Mouse (Mus musculus) neural tube, embryonic 13.5 days (tissue): Measurements from ENCODE around the gene Gtf2ird1. TPM values are rescaled to one million over a fixed set of nuclear protein-coding genes. Genes with fewer than 3 reads are reported as not detected.

Experiments
- ATAC-seq: fragments of 200-750 bp; cut with Nextera tagmentation; 2 replicates; pipeline ENCODE4 v1.8.0; 2017; ENCODE audit warnings: low read depth, mild to moderate bottlenecking, moderate TSS enrichment, moderate library complexity
- H3K27ac ChIP-seq: fragments of 300-500 bp; sonication (generic); replicated peaks from 2 replicates; pipeline ENCODE4 v1.5.1; 2015; ENCODE audit warnings: moderate library complexity, mild to moderate bottlenecking, inconsistent platforms
- H3K27me3 ChIP-seq: fragments of 300-500 bp; sonication (generic); 2 replicates; pipeline ENCODE4 v1.6.1; 2015; ENCODE audit warnings: mild to moderate bottlenecking, inconsistent platforms
- H3K36me3 ChIP-seq: fragments of 300-500 bp; sonication (generic); 2 replicates; pipeline ENCODE4 v1.6.1; 2015; ENCODE audit warnings: mild to moderate bottlenecking, inconsistent platforms
- H3K4me1 ChIP-seq: fragments of 300-500 bp; sonication (generic); replicated peaks from 2 replicates; pipeline ENCODE4 v1.6.1; 2015; ENCODE audit warnings: inconsistent platforms
- H3K4me2 ChIP-seq: fragments of 300-500 bp; sonication (generic); 2 replicates; pipeline ENCODE4 v1.6.1; 2015; ENCODE audit warnings: inconsistent platforms, mild to moderate bottlenecking, moderate library complexity
- H3K4me3 ChIP-seq: fragments of 300-500 bp; sonication (generic); 2 replicates; pipeline ENCODE4 v1.5.1; 2015; ENCODE audit warnings: mild to moderate bottlenecking, inconsistent platforms
- H3K9ac ChIP-seq: fragments of 300-500 bp; sonication (generic); 2 replicates; pipeline ENCODE4 v1.6.1; 2015; ENCODE audit warnings: moderate library complexity, mild to moderate bottlenecking, inconsistent platforms
- H3K9me3 ChIP-seq: fragments of 300-500 bp; sonication (generic); 2 replicates; pipeline ENCODE4 v1.6.1; 2016; ENCODE audit warnings: inconsistent platforms
- WGBS: fragments of 180-500 bp; shearing (Covaris S2); methylation state at CpG from one replicate; pipeline ENCODE4 v1.1.7; 2015; 5-methylcytosine and 5-hydroxymethylcytosine counted together
- polyA plus RNA-seq: library from polyadenylated mRNA; unstranded; fragments of >200 nt; fragmentation: Nextera tagmentation; extraction: Ambion mirVana; gene quantifications from 2 replicates; pipeline ENCODE4 v1.2.1, GENCODE M21; 2015

Gene Gtf2ird1
- polyA plus RNA-seq: 63.1 and 85.8 TPM in 2 replicates

GRCm38 (mm10) chr5:134456503-134456962 is at the start of gene Gtf2ird1:
Gene Gtf2ird1 (minus strand): TSS chr5:134456716.
- under 1% methylated on average over 36 of the region's 44 CpGs for WGBS
- Histone ChIP-seq H3K9me3 (peaks cover 6% of the 10 kb centered on the region; the same call in 1 of the 2 replicates), H3K4me2 (peak within 1 kb of the TSS; percentile 93), H3K4me1 (peaks cover 28% of the 10 kb centered on the region), H3K9ac (peak within 1 kb of the TSS; percentile 94), H3K4me3 (peak within 1 kb of the TSS; percentile 83), H3K27me3 (no peaks in the 10 kb centered on the region), H3K36me3 (peaks cover 9% of the 10 kb centered on the region), H3K27ac (peak within 1 kb of the TSS; percentile 92)
- peak; percentile 87 for ATAC-seq

DNA sequence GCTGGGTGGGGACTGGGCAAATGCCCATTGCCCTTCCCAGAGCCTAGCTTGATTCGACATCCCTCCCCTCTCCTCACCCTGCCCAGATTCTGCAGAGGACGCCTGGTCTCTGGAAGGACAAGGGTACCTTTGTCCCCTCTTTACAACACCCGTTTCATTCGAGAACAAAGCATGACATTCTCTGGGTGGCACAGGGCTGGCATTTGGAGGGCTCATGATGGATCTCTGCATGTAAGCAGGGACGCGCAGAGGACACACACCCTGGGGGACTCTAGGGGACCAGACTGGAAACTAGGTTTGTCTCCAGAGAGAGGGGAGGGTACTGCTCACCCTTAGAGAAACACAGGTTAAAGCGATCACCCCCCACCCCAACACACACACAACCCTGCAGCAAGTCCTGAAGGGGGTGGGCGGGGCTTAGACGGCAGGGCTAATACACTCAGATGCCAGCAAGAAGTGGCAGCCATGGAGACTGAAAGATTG is 49.3 kb upstream of the Gtf2ird1 start:
- Histone ChIP-seq H3K27me3 (no peaks in the 10 kb centered on the region), H3K4me1 (peaks cover 36% of the 10 kb centered on the region), H3K27ac (peak overlapping the region; percentile 76), H3K4me3 (no peak overlapping the region), H3K9me3 (no peaks in the 10 kb centered on the region), H3K9ac (peak overlapping the region; percentile 41; the same call in 1 of the 2 replicates), H3K4me2 (no peak overlapping the region), H3K36me3 (peaks cover 85% of the 10 kb centered on the region)
- peak; percentile 83 for ATAC-seq
- 34% methylated on average over 9 of the region's 9 CpGs for WGBS

- Histone ChIP-seq H3K27me3 (no peaks in the 10 kb centered on the region), H3K36me3 (peaks cover 85% of the 10 kb centered on the region), H3K4me3 (no peak overlapping the region), H3K4me1 (peaks cover 31% of the 10 kb centered on the region), H3K4me2 (no peak overlapping the region), H3K27ac (no peak overlapping the region), H3K9ac (no peak overlapping the region), H3K9me3 (no peaks in the 10 kb centered on the region)
- ATAC-seq: no peak
- WGBS: 96% methylated on average over 18 of the region's 18 CpGs
These were observed 46.1 kb upstream of the Gtf2ird1 start for GRCm38 (mm10) chr5:134502591-134502990.

DNA sequence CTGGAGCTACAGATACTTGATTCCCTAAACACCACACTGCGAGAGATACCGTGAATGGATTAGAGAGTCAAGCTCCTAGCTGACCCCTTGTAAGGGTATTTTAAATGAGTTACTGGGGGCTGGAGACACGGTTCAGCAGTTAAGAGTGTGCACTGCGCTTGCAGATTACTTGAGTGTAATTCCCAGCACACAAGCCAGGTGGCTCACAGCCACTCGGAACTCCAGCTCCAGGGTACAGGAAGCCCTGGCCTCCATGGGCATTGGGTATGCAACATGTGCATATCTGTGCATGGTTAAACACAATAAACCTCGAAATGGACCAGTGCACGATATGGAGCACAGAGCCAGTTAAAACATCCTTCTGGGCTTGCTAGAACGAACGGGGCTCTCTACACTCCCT is 44.9 kb upstream of the Gtf2ird1 start:
- Histone ChIP-seq H3K4me3 (no peak overlapping the region), H3K27me3 (no peaks in the 10 kb centered on the region), H3K9me3 (no peaks in the 10 kb centered on the region), H3K9ac (no peak overlapping the region), H3K27ac (no peak overlapping the region), H3K36me3 (peaks cover 86% of the 10 kb centered on the region), H3K4me2 (no peak overlapping the region), H3K4me1 (peaks cover 27% of the 10 kb centered on the region)
- WGBS: 86% methylated on average over 9 of the region's 9 CpGs
- no peak for ATAC-seq

DNA sequence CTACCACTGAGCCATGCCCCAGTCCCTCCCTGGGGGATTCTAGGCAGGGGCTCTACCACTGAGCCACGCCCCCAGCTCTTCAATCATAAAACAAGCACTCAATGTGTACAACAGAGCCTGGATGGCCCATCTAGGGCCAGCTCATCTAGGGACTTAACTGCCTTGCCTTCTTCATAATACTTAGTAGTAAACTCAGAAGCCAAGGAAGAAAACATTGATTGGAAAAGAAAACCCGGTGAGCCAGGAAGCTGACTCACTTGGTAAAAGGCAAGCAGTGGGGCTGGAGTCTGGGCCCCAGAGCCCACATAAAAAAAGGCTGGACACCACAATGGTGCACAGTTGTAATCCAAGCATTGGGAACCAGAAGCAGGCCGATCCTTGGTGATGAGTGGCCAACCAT is 44.2 kb upstream of the Gtf2ird1 start:
- no peak overlapping the region for H3K4me3 ChIP-seq
- H3K4me1 ChIP-seq: peaks cover 19% of the 10 kb centered on the region
- H3K36me3 ChIP-seq: peaks cover 93% of the 10 kb centered on the region
- no peak for ATAC-seq
- no peak overlapping the region for H3K27ac ChIP-seq
- H3K27me3 ChIP-seq: no peaks in the 10 kb centered on the region
- no peak overlapping the region for H3K4me2 ChIP-seq
- H3K9me3 ChIP-seq: no peaks in the 10 kb centered on the region
- 95% methylated on average over 3 of the region's 3 CpGs for WGBS
- H3K9ac ChIP-seq: no peak overlapping the region

GRCm38 (mm10) chr5:134500062-134500461 is 43.5 kb upstream of the Gtf2ird1 start:
- 87% methylated on average over 4 of the region's 4 CpGs for WGBS
- Histone ChIP-seq H3K4me3 (no peak overlapping the region), H3K27me3 (no peaks in the 10 kb centered on the region), H3K36me3 (peaks cover 98% of the 10 kb centered on the region), H3K4me1 (peaks cover 13% of the 10 kb centered on the region), H3K9ac (no peak overlapping the region), H3K4me2 (no peak overlapping the region), H3K27ac (no peak overlapping the region), H3K9me3 (no peaks in the 10 kb centered on the region)
- no peak for ATAC-seq

DNA sequence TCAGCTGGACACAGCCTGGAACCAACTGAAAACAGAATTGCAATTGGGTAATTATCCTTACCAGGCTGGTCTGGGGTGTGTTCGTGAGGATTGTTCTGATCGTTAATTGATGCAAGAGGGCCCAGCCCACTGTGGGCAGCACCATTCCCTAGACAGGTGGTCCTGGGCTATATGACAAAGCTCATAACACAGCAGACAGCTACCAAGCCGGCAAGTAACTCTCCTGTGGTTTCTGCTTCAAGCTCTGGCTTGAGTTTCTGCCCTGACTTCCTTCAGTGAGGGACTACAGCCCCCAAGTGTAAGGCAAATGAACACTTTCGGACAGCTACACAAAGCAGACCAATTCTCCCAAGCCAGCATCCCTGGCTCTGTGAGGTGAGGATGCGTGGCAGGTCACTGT is 40.5 kb upstream of the Gtf2ird1 start:
- Histone ChIP-seq H3K27ac (no peak overlapping the region), H3K27me3 (no peaks in the 10 kb centered on the region), H3K9me3 (no peaks in the 10 kb centered on the region), H3K4me1 (peaks cover 2% of the 10 kb centered on the region), H3K9ac (no peak overlapping the region), H3K4me3 (no peak overlapping the region), H3K4me2 (no peak overlapping the region), H3K36me3 (peaks cover 98% of the 10 kb centered on the region)
- WGBS: 96% methylated on average over 5 of the region's 5 CpGs
- ATAC-seq: no peak

DNA sequence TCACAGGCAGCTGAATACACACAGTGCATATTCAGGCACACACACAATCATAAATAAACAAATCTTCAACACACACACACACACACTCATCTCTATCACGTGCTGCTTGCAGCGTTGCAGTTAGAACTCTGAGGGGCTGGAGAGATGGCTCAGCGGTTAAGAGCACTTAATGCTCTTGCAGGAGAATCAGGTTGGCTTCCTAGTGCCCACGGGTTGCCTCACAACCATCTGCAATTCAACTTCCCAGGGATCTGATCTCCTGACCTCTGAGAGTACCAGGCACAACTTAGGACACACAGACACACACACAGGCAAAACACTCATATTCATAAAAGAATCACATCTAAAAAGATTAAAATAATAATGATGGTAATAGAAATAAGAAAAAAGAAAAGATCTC is 39.3 kb upstream of the Gtf2ird1 start:
- no peaks in the 10 kb centered on the region for H3K9me3 ChIP-seq
- 79% methylated on average over 4 of the region's 4 CpGs for WGBS
- ATAC-seq: no peak
- H3K36me3 ChIP-seq: peaks cover 96% of the 10 kb centered on the region
- H3K4me2 ChIP-seq: no peak overlapping the region
- H3K27ac ChIP-seq: no peak overlapping the region
- no peaks in the 10 kb centered on the region for H3K27me3 ChIP-seq
- H3K4me3 ChIP-seq: no peak overlapping the region
- H3K4me1 ChIP-seq: peaks cover 3% of the 10 kb centered on the region
- H3K9ac ChIP-seq: no peak overlapping the region

GRCm38 (mm10) chr5:134494142-134494541 is 37.6 kb upstream of the Gtf2ird1 start:
- Histone ChIP-seq H3K9ac (no peak overlapping the region), H3K4me1 (peaks cover 9% of the 10 kb centered on the region), H3K9me3 (no peaks in the 10 kb centered on the region), H3K36me3 (peaks cover 98% of the 10 kb centered on the region), H3K27me3 (no peaks in the 10 kb centered on the region), H3K27ac (no peak overlapping the region), H3K4me2 (no peak overlapping the region), H3K4me3 (no peak overlapping the region)
- 56% methylated on average over 11 of the region's 11 CpGs for WGBS
- peak; percentile 40; the same call in 1 of the 2 replicates for ATAC-seq

GRCm38 (mm10) chr5:134492956-134493355 is 36.4 kb upstream of the Gtf2ird1 start:
- no peak for ATAC-seq
- H3K4me2 ChIP-seq: no peak overlapping the region
- no peaks in the 10 kb centered on the region for H3K9me3 ChIP-seq
- H3K9ac ChIP-seq: no peak overlapping the region
- H3K4me1 ChIP-seq: peaks cover 19% of the 10 kb centered on the region
- 98% methylated on average over 4 of the region's 4 CpGs for WGBS
- no peaks in the 10 kb centered on the region for H3K27me3 ChIP-seq
- H3K27ac ChIP-seq: no peak overlapping the region
- no peak overlapping the region for H3K4me3 ChIP-seq
- peaks cover 93% of the 10 kb centered on the region for H3K36me3 ChIP-seq

- Histone ChIP-seq H3K4me2 (no peak overlapping the region), H3K36me3 (peaks cover 83% of the 10 kb centered on the region), H3K4me3 (no peak overlapping the region), H3K9ac (no peak overlapping the region), H3K4me1 (peaks cover 23% of the 10 kb centered on the region), H3K27me3 (no peaks in the 10 kb centered on the region), H3K27ac (0 out of 2 replicates have a peak overlapping the region, but pooled peaks have one; percentile 33), H3K9me3 (no peaks in the 10 kb centered on the region)
- ATAC-seq: no peak; the same call in 1 of the 2 replicates
- 30% methylated on average over 18 of the region's 18 CpGs for WGBS
These were observed 35.3 kb upstream of the Gtf2ird1 start for GRCm38 (mm10) chr5:134491712-134492417.

- no peaks in the 10 kb centered on the region for H3K27me3 ChIP-seq
- H3K4me3 ChIP-seq: no peak overlapping the region
- H3K9ac ChIP-seq: no peak overlapping the region
- H3K9me3 ChIP-seq: no peaks in the 10 kb centered on the region
- ATAC-seq: no peak
- no peak overlapping the region for H3K27ac ChIP-seq
- peaks cover 23% of the 10 kb centered on the region for H3K4me1 ChIP-seq
- H3K36me3 ChIP-seq: peaks cover 76% of the 10 kb centered on the region
- WGBS: 78% methylated on average over 2 of the region's 2 CpGs
- H3K4me2 ChIP-seq: no peak overlapping the region
These were observed 34.7 kb upstream of the Gtf2ird1 start for GRCm38 (mm10) chr5:134491206-134491605.
